Comparison of ENCODE assay signal across 9 mouse cellular contexts in the genomic region with DNA sequence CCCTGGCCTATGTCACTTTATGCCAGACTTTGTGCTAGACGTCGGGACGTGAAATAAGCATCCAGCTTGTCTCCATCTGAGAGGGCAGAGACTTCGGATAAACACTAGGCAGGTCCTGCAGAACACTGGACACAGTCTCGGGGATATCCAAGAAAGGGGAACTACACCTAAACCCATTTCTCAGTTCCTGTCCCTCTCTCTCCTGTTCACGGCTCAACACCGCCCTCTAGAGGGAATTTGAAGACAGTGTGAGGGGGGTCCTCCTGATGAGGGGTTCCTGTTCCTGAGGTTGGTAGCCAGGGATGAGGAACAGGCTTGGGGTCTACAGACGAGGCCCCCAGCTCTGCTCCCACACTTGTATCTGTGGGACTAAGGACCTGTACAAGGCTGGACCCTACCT. TPM values are rescaled to one million over a fixed set of nuclear protein-coding genes. Genes with fewer than 3 reads are reported as not detected.
DNase-seq lines count a peak whose midpoint lies in the region; ATAC-seq and TF ChIP-seq lines count a peak whose summit lies in the region.
"Had no signal": no experiment of that assay in that cellular context is flagged by ENCODE, and none has a peak within 500 bp of the region (broad histone marks: within the 10 kb centered on the region; RNA-seq: fewer than 3 reads in every experiment).

No protein-coding gene starts in this region.

- TF ChIP-seq CTCF in bone marrow, adult 2 months (IDR thresholded peaks at IDR 0.05; ENCODE audit: control insufficient read depth, insufficient read depth, low read length): peak; percentile 80
- peak; percentile 68 for TF ChIP-seq CTCF in lung, adult 2 months (IDR thresholded peaks at IDR 0.05; ENCODE audit: insufficient read depth, low read length)

- 0% methylated on average over 8 of the region's 8 CpGs for WGBS in bone marrow, adult 2 months
- 1% methylated on average over 8 of the region's 8 CpGs for WGBS in lung, adult 2 months

- DNase-seq in heart, adult 18-20 months: peak; percentile 67 to 74
- no peak for DNase-seq in heart, postnatal 25 days (ENCODE audit: low spot score)
- peak; percentile 54 to 67 for DNase-seq in heart, postnatal 10 days
- DNase-seq in lung, adult 2 months: no peak
- peak; percentile 45 to 63 for DNase-seq in spleen, postnatal 14 days (ENCODE audit: low spot score in 2 of 2)
- no peak for DNase-seq in urinary bladder, postnatal 4 days (ENCODE audit: low spot score in 2 of 2)

- peak; percentile 37 for ATAC-seq in CD4-positive, CD25-positive, alpha-beta regulatory T cell, adult 4 months

- peak overlapping the region; percentile 27 for H3K4me3 ChIP-seq in bone marrow, adult 2 months (replicated peaks; ENCODE audit: control insufficient read depth, low read depth, low read length)
- no peak overlapping the region for H3K4me3 ChIP-seq in lung, adult 2 months (replicated peaks; ENCODE audit: extremely low read depth, low read depth, low read length)
- H3K4me3 ChIP-seq: neural tube, embryonic 12.5 days had no signal

- intact Hi-C loops in heart, postnatal 25 days (cut with DNase I): loop anchor here (1.0 kb wide), 1 partner anchor 31 kb away; no protein-coding TSS in a partner anchor
- intact Hi-C loops in heart, postnatal 10 days (cut with DNase I): loop anchor here (1.0 to 5.0 kb wide), 2 partner anchors 162 to 262 kb away; partner anchors contain the start of gene Abat

- peaks cover 9% of the 10 kb centered on the region for H3K4me1 ChIP-seq in bone marrow, adult 2 months (ENCODE audit: control insufficient read depth, insufficient read depth, low read length)
- H3K4me1 ChIP-seq in lung, adult 2 months (ENCODE audit: control insufficient read depth, insufficient read depth, low read length): peaks cover 13% of the 10 kb centered on the region

- H3K27ac ChIP-seq in bone marrow, adult 2 months (ENCODE audit: control insufficient read depth, insufficient read depth, low read depth, low read length, poor library complexity): peak overlapping the region; percentile 31
- H3K27ac ChIP-seq: neural tube, embryonic 12.5 days had no signal

- no peak for TF ChIP-seq POLR2A in bone marrow, adult 2 months (IDR thresholded peaks at IDR 0.05; ENCODE audit: borderline replicate concordance, control insufficient read depth, low read depth, low read length)
- no peak for TF ChIP-seq POLR2A in lung, adult 2 months (IDR thresholded peaks at IDR 0.05; ENCODE audit: borderline replicate concordance, extremely low read depth, low read depth, low read length)

RNA-seq across cellular contexts. Expression of gene Carhsp1, which starts 2.2 kb away (rescaled TPM):
- 10 to 100 TPM; 16.6 to 19.2 TPM for total RNA-seq in heart, adult 18-20 months (2021)
- total RNA-seq in heart, postnatal 25 days (2021): 10 to 100 TPM; 17.6 to 20.9 TPM
- 10 to 100 TPM; 11.7 to 29.4 TPM for polyA plus RNA-seq in CD4-positive, CD25-positive, alpha-beta regulatory T cell, adult 4 months (2017; shearing (Covaris generic))
- polyA plus RNA-seq in bone marrow, adult 2 months (2011; ENCODE audit: insufficient read depth, insufficient read length, low replicate concordance, missing spikeins): 66.5 and 76.5 TPM in 2 replicates
- 10 to 100 TPM; 37.9 to 40.1 TPM for total RNA-seq in heart, postnatal 10 days (2021)
- 89.5 and 94.0 TPM in 2 replicates for polyA plus RNA-seq in lung, adult 2 months (2012; rRNA removed)

RNA-seq across cellular contexts. Expression of gene Gm5767, which starts 6.4 kb away (rescaled TPM):
- total RNA-seq in heart, adult 18-20 months (2021): not detected
- total RNA-seq in heart, postnatal 25 days (2021): not detected
- polyA plus RNA-seq in CD4-positive, CD25-positive, alpha-beta regulatory T cell, adult 4 months (2017; shearing (Covaris generic)): not detected
- polyA plus RNA-seq in bone marrow, adult 2 months (2011; ENCODE audit: insufficient read depth, insufficient read length, low replicate concordance, missing spikeins): not detected in 2 replicates
- total RNA-seq in heart, postnatal 10 days (2021): not detected
- polyA plus RNA-seq in lung, adult 2 months (2012; rRNA removed): 0.23 TPM in 1 of 2 replicates, not detected in the other
- polyA plus RNA-seq: neural tube, embryonic 12.5 days had no signal

RNA-seq across cellular contexts. Expression of gene Tmem186, which starts 36.7 kb away (rescaled TPM):
- total RNA-seq in heart, adult 18-20 months (2021): 10 to 100 TPM; 19.1 to 19.4 TPM
- total RNA-seq in heart, postnatal 25 days (2021): 10 to 100 TPM; 17.0 to 18.0 TPM
- polyA plus RNA-seq in CD4-positive, CD25-positive, alpha-beta regulatory T cell, adult 4 months (2017; shearing (Covaris generic)): 10 to 100 TPM; 10.1 to 15.7 TPM
- 8.0 TPM in 2 replicates for polyA plus RNA-seq in bone marrow, adult 2 months (2011; ENCODE audit: insufficient read depth, insufficient read length, low replicate concordance, missing spikeins)
- 10 to 100 TPM; 14.2 to 15.2 TPM for total RNA-seq in heart, postnatal 10 days (2021)
- polyA plus RNA-seq in lung, adult 2 months (2012; rRNA removed): 7.7 and 8.2 TPM in 2 replicates

RNA-seq across cellular contexts. Expression of gene Pmm2, which starts 36.7 kb away (rescaled TPM):
- total RNA-seq in heart, adult 18-20 months (2021): 10 to 100 TPM; 32.7 to 36.3 TPM
- total RNA-seq in heart, postnatal 25 days (2021): 10 to 100 TPM; 29.8 to 30.8 TPM
- 100 to 1,000 TPM in 1 of 2 experiments, 10 to 100 TPM in 1; 93.6 to 129 TPM for polyA plus RNA-seq in CD4-positive, CD25-positive, alpha-beta regulatory T cell, adult 4 months (2017; shearing (Covaris generic))
- polyA plus RNA-seq in bone marrow, adult 2 months (2011; ENCODE audit: insufficient read depth, insufficient read length, low replicate concordance, missing spikeins): 23.4 and 41.4 TPM in 2 replicates
- 10 to 100 TPM; 36.7 to 38.8 TPM for total RNA-seq in heart, postnatal 10 days (2021)
- 47.8 and 55.4 TPM in 2 replicates for polyA plus RNA-seq in lung, adult 2 months (2012; rRNA removed)

Comparison
In these comparisons a context has a peak if more than half of its experiments do, and no peak if none do; other contexts are left out.
1. DNase-seq: peak in heart, adult 18-20 months (2 of 2), heart, postnatal 10 days (2 of 2) and spleen, postnatal 14 days (2 of 2); none in heart, postnatal 25 days (single experiment), lung, adult 2 months (single experiment) and urinary bladder, postnatal 4 days (0 of 2).